Mouse (Mus musculus) adrenal gland, adult 8-10 months (tissue): ENCODE results near the gene Cwc22. TPM values are rescaled to one million over a fixed set of nuclear protein-coding genes. Genes with fewer than 3 reads are reported as not detected.

Experiments
- DNase-seq: peaks from one replicate; pipeline ENCODE4 v3.0.0; 2022
- total RNA-seq, 4 experiments: library from RNA; stranded (reverse); gene quantifications; 2 replicates each; pipeline ENCODE4 v1.2.4; 2022

Gene Cwc22
- total RNA-seq, 4 experiments from 2014 or later, result 27.6 to 36.8 (median 31.6) TPM

DNA sequence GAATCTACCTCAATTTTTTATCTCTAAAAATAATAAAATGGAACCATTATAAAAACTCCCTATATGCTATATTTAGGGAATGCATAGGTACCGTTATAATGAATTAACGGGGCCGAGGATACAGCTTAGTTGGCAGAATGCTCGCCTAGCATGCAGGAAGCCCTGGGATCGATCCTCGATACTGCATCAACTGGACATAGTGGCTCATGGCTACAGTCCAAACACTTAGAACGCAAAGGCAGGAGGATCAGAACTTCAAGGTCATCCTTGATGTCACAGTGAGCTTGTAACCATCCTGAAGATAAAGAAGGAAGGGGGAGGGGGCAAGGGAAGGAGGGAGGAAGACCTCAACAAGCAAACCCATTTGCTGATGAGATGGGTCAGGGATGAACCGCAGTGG is 23.0 kb downstream of the Cwc22 start:
- no peak for DNase-seq

DNA sequence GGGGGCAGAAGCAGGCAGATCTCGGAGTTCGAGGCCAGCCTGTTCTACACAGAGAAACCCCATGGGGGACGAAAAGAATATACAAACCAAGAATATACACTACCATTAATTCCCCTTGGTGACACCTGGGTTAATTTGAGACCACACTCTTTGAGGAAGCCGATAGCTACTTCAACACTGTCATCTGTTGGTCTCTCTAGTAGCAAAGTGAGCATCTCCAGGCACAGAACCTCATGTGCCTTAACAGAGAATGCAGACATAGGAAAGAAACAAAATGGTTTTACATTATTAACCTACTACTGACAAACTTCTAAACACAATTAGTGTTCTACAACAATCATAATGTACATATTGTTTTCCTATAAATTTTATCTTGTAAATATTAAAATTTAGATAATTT is 24.9 kb downstream of the Cwc22 start:
- DNase-seq, result no peak

DNA sequence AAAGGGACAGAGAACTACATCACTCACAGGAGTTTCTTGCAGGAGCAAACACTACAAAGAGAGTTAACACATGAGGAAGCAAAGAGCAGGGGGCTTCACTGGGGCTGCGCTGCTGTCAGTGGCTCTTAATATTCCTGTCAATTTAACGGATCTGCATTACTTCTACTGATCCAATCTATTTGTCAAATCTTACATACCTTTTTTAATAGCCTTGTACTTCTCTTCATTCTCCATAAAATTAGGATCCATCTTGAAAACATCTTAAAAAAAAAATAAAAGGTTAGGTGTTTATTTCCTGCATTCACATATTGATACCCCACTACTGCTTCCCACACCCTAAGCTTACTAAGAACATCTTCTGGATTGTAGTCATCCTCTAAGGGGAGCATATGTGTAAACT is 25.6 kb downstream of the Cwc22 start:
- no peak for DNase-seq

DNA sequence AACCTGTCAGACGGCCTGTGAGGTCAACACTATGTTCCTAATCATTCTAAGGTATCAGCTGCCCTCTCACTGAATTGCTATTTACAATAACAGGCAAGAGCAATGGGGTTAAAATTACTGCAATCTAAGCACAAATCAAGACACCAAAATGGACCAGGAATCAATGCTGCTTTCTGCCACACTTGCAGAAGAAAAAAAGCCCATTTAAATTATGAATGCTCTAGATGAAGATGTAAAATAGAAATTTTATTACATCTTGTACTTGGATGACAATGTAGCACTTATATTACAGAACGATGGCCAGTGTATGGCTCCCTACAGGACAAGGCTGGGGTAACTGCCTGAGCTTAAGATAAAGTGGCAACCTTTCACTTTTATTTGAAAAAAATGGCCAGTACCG is 27.7 kb downstream of the Cwc22 start:
- no peak for DNase-seq

DNA sequence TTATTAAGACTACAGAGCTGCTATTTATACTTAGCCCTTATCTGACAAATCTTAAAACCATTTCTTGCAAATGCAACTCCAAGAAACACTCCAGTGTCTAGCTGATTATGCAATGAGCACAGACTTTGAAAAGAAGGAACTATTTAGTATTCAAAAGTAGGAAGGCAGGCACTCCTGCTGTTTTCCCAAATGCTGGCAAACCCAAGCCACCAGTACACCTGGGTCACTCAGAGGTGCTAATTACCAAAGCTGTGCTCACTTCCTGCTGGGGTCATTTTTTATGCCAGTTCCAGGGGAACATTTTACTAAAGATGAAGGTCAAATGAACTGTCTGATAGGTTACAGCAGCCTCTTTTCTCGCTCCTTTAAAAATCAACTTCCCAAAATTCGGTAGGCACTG is 28.2 kb downstream of the Cwc22 start:
- no peak for DNase-seq

DNA sequence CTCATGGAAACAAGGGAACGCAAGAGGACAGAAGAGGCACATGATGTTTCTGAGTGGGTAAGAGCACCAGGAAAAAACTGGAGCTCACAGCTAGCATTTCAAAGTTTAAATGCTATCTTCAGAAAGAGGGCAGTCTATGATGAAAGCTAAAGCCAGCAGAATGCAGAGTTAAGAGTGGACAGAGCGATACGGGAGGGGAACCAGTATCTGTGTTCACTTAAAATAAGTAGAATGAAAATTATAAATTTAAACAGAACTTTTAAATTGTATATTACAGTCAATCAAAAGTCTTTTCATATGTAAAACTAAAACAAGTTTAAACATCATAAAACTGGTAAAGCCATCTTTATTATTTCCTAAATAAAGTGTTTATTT is 28.8 kb downstream of the Cwc22 start:
- no peak for DNase-seq

DNA sequence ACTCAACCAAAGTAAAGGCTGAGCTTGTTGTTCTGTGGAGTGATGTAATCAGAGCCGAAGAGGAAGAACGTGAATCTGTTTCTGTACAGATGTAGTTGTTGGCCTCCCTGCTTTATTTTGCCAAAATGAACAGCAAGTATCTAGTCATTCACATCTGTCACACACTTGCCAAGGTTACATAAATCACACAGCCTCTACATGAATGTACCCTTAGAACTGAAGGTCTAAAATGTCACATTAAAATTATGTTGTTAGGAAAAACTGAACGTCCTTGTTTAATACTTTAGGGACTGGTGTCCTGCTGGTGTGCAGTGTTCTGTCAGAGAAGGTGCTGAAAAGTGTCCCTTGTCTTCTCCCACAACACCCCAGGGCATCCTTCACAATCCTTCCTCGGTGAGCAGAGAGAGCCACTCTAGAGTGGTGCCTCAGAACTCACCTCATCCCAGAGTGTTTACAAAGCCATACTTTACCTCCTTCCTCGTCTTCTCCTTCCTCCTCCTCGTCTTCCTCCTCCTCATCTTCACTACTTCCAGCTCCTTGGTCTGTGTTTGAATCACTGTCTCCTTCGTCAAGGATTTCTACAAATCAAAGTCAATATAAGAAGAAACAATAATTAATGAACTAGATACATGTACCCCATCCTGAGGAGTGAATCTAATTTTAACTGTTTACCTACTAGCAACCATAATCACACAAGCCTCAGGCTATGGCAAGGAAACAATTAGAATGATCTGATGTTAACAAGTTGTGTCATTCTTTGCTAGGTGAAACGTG is 29.4 kb downstream of the Cwc22 start:
- DNase-seq, result peak; percentile 5

DNA sequence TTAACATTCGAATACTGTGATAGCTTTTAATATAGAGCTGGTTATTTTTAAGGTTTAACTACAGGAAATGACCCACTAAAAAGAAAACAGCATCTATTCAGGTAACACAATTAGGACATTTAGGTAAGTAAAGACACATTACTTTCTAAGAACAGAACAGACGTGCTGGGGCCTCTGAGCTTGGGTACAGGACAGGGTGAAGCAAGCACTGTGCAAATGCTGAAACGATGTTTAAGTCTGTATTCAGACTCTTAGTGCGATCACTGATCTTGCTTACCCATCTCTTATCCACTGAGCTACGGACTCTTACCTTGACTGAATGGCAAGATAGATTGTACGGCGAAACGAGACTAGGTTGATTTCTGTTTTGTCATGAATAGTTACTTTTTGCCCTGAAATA is 31.0 kb downstream of the Cwc22 start:
- no peak for DNase-seq

DNA sequence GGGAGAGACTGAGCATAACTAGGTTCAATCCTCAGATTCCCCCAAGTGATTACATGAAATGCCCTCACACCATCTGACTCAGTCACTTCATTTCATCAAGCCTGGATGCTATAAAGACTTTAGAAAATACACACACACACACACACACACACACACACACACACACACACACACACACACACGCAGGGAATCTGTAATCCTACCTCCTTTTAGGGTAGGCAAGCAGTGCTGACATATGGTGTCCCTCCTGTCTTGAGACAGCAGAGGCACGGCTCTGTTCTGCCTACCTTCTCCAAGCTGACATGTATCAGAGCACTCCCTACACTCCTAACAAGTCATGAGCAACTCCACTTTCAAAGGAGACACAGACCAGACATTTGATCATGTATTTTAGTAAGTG is 32.5 kb downstream of the Cwc22 start:
- no peak for DNase-seq

DNA sequence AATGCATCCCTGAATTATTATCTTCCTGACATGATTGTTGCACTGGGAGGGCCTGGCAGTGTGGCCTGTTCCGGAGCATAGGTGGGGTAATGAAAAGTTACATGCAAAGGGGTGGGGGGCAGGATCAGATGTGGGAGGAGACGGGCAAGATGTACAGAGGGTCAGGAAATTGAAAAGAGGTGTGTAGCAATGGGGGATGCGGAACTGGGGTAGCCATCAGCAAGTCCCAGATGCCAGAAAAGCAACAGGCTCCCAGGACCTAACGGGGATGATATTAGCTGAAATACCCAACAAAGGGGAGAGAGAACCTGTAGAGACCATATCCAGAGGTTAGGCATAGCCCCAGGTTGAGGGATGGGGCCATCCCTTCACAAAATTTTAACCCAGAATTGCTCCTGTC is 34.0 kb downstream of the Cwc22 start:
- DNase-seq, result no peak

DNA sequence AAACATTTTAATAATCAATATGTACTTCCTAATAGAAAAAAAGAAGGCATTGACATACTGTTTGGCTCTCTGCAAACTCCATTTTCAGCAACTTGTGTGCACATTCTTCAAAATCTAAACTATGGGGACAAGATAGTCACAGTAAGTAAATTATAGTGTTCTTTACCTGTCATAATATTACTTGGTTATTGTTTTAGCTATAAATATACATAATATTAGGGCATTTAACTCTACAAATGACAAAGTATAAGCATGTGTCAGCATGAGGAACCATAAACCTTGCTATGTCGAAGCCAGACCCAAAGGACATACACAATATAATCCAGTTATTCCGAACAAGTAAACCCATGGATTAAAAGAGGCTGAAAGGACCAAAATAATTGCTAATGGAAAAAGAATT is 34.7 kb downstream of the Cwc22 start:
- DNase-seq, result no peak

DNA sequence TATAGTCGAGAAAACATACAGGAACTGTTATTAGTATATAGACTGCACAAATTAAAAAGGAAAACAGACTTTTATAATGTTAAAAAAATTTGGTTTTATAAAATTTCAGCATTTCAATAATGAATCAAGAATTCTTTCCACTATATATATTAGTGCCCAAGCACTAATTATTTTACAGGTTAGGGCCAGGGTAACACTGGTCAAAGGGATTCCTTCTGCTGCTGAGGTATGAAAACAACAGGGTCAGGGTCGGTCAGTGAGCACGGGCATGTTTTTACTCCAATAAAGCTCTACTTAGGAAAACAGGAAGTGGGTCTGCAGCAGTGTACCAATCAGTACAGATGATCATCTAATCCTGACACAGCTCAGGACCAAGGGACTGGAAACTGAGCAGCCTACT is 36.0 kb downstream of the Cwc22 start:
- no peak for DNase-seq

DNA sequence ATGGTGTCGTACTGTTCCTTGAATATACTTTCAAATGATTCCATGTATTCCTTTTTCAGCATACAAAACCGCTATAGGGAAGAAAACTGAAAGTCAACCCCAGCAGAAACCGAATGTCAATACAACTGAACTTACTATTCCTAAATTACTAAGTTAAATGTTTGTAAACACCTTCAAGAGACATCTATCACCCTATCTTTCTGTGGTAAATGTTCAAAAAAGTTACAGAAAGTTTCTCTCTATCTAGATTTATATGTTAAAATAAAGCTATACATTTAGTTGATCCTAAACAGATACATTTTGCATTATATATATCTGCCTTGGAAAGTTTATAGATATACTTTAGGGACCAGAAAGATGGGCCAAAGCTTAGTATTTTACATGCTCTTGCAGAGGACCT is 39.0 kb downstream of the Cwc22 start:
- DNase-seq, result no peak

DNA sequence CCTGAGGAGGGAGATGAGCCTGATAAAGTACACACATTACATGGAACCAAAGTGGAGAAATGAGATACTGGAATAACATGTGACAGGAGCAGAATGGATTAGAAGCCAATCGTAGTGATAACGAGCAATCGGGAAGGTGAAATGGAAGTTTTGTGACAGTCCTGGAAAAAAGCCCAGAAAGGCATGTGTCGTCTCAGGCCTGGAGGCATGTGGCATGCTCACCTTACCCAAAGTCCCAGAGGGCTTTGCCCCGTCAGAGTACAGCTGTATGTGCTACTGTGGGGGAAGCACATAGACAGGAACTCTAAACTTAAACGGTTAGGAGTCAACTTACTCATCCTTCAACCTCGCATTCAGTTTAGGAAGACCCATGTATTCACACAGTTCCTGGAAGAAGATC is 41.2 kb downstream of the Cwc22 start:
- DNase-seq, result no peak

DNA sequence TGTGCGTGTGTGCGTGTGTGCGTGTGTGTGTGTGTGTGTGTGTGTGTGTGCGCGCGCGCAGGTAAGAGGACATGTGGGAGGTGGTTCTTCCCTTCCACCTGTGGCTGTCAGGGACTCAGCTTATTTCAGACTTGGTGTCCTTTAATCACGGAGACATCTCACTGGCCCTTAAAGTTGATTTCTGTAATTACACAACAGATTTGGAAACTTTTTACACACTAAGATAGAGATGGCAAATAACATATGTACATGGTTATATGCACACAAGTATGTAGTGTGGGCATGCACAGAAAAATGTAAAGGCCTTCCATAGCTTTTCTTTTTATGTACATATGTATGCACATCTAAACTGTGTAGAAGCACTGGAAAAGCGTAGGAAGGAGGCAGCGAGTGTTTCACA is 41.7 kb downstream of the Cwc22 start:
- DNase-seq, result no peak

DNA sequence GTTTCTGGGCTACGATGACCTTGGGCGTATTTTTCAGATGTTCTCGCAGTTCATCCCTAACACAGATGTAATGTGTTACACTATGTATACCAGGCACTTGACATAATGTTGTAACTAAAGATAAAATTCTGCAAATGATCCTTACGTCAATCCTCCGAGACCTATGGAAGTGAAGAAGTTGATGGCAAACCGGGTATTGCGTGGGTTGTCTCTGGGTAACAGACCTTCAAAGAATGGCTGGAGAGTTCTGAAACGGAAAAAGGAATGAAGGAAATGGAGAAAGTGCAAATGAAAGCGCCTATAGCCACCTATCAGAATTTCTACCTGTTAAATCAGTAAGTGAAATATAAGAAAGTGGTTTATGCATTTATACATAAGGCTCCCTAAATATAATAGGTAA is 42.2 kb downstream of the Cwc22 start:
- no peak for DNase-seq

DNA sequence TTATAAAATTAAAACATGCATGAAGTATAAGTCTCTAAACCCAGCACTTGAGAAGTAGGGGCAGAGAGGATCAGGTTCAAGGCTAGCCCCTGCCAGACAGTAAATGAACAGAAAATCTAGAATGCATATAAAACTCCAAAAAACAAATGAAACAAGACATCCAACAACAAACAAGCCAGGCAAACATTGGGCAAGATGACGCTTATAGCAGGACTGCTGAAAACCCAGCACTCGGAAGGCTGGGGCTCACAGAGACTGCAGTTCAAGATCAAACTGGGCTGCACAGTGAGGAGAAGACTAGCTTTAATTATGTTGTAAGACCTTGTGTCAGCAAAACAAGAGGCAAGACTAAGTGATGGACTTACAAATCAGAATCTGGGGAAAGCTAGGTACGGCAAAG is 43.1 kb downstream of the Cwc22 start:
- DNase-seq, result no peak

DNA sequence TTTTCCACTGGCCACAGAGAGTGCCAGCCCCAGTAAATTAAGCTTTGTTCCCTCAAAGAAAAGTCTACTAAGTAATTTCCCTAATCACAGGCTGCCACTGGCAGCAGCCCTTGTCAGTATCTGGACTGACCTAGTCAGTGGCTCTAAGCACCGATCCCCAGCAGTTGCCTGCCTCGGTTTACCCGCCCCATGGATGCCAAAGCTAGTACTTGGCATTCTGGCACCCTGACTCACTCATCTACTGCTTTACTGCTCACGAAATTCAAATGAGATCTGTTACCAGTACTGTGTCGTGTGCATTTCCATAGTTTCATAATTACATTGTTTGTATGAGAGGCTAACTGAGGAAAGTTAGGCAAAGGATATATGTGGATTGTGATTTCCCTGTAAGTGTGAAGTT is 44.9 kb downstream of the Cwc22 start:
- DNase-seq, result no peak

DNA sequence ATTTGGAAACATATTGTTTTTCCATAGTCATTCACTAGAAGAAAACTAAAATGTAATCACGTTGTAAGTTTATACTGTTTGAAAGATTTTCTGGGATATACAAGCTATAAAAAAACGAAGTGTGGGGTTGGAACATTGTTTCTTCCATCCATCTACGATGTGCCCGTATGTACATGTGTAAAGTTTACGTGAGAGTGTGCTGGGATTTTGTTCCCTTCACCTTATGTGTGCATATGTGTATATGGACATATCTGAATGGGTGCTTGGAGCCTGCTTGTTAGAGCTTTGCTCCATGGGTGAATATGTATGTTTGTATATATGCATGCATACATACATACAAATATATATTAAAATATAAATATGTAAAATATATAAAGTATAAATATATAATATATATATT is 45.4 kb downstream of the Cwc22 start:
- DNase-seq, result no peak

DNA sequence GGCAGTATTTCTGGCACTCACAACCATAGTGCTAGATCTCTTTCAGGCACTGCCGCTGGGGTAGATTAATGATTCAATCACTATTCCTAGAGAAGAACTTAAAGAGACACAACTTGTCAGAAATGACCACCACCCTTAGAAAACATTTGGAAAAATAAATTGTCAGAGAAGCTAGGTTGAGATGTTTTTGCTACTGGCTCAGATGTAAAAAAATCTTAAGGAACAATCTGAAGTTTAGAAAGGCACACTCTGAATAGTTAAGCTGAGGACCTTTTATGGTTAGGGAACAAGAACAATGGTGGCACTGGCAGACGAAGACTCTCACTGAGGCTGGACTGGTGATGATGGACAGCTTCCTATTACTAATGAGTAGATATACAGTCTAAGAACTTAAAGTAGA is 46.1 kb downstream of the Cwc22 start:
- no peak for DNase-seq

DNA sequence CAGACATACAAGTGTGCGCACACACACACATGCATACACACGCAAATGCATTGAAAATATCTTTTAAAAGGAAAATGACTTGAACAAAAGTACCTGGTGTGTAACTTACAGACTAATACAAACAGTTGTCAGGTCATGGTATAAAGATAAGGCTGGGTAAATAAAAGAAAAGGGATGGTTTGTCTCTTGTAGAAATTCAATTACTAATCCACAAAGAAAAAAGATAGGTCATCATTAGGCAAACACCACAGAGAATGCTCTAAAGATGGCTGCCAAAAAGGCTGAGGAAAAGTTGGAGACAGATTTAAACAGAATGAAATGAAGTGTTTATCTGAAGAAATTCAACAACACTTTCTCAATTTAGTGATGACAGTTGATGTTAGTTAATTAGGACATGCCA is 47.7 kb downstream of the Cwc22 start:
- DNase-seq, result no peak

DNA sequence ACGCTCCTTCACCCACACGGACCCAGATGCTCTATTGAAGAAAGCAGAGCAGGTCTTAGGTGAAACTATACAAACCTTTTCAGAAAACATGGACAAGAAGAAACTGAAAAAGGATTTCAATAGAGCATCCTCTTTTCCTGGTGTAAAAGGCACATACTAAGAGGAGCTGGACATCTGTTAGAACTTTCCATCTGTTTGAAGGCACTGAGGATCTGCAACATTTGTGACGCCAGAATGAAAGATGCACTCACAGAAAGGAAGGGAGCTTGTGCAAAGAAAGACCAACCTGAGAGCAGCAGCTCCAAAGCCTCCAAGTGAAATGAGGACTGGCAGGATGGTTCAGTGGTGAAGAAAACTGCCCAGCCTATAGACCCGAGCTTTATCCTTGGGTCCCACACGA is 48.2 kb downstream of the Cwc22 start:
- DNase-seq, result no peak

DNA sequence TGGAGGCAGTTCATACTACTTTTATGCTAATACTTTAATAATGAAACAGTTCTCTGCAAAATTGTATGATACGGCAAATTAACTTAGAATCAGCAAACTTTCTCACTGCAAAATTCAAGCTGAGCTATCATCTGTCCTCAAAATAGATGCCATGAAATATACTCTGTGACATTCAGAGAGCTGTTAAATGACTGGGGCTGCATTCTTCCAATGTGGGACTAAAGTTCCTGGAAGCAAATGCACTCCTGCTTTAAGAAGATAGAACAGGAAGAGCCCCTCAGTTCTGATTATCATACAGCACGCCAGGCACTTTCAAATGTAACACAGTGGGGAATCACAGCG is 48.6 kb downstream of the Cwc22 start:
- no peak for DNase-seq

DNA sequence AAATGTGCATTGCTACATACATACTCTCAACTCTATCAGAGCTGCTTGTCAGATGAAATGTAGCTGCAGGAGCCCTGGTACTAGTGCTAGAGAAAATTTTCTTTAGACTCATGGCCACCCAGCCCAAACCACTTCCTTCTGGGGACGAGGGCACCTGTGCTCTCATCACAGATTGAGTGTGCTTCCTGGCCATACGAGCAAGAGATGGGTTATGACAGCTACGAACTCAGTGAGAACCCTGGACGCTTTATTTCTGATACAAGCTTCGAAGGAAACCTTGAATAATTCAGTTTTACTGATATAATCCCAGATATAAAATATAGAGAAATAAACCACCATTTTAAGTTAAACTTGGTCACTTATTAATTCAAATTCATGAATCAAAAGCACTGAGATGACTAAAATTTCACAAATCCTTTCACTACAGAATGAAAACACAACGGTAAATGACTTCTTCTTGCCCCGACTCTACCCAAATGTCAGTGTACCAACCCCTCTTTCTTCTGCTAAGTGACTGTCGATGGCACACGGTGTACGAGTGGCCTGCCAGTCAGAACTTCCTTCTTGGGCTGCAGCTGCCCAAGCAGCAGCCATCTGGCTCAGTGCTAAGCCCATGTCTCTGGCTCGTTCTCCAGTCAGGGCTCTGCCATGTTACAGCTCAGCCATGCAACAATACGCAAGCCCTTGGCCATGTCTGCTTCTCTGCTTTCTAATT is 49.2 kb downstream of the Cwc22 start:
- DNase-seq, result no peak
